Mouse (Mus musculus) heart, embryonic 14.5 days (tissue): Measurements from ENCODE around the gene Krt78. TPM values are rescaled to one million over a fixed set of nuclear protein-coding genes. Genes with fewer than 3 reads are reported as not detected.
"Not testable (repeated sequence)": the region's sequence is repeated elsewhere in the genome, so short reads cannot be mapped to it uniquely, and the experiment has no call there.

Experiments
- ATAC-seq: fragments of 200-750 bp; cut with Nextera tagmentation; 2 replicates; pipeline ENCODE4 v1.8.0; 2017; ENCODE audit warnings: low read depth, moderate TSS enrichment; ENCODE audit not compliant: insufficient number of reproducible peaks, insufficient read depth, low FRiP score
- H3K27ac ChIP-seq, 2 experiments: fragments of 200-500 bp in 1 of 2; fragments of 300-500 bp in 1 of 2; sonication (generic) in 1 of 2; replicated peaks in 1 of 2; 2 replicates each; pipeline ENCODE4 v1.5.1; 2012 to 2014; ENCODE audit warnings: low read depth in 2 of 2, low read length in 2 of 2, control low read depth in 1 of 2, mild to moderate bottlenecking in 1 of 2, mixed read lengths in 1 of 2; ENCODE audit not compliant: control insufficient read depth in 1 of 2, insufficient read depth in 1 of 2
- H3K27me3 ChIP-seq: fragments of 300-500 bp; sonication (generic); 2 replicates; pipeline ENCODE4 v1.6.1; 2014; ENCODE audit warnings: mild to moderate bottlenecking, low read length, control low read depth; ENCODE audit not compliant: control insufficient read depth, insufficient read depth
- H3K36me3 ChIP-seq: fragments of 300-500 bp; sonication (generic); 2 replicates; pipeline ENCODE4 v1.6.1; 2014; ENCODE audit warnings: mild to moderate bottlenecking, control low read depth, low read length, mixed read lengths; ENCODE audit not compliant: control insufficient read depth, insufficient read depth
- H3K4me1 ChIP-seq, 2 experiments: fragments of 200-500 bp in 1 of 2; fragments of 300-500 bp in 1 of 2; sonication (generic) in 1 of 2; 2 replicates each; pipeline ENCODE4 v1.6.1; 2012 to 2014; ENCODE audit warnings: low read length in 2 of 2, control low read depth in 1 of 2, mixed read lengths in 1 of 2; ENCODE audit not compliant: control insufficient read depth in 2 of 2, insufficient read depth in 2 of 2
- H3K4me2 ChIP-seq: fragments of 300-500 bp; sonication (generic); 2 replicates; pipeline ENCODE4 v1.6.1; 2014; ENCODE audit warnings: mild to moderate bottlenecking, low read length
- H3K4me3 ChIP-seq, 2 experiments: fragments of 200-500 bp in 1 of 2; fragments of 300-500 bp in 1 of 2; sonication (generic) in 1 of 2; 2 replicates each; pipeline ENCODE4 v1.5.1; 2012 to 2014; ENCODE audit warnings: low read length in 2 of 2, mild to moderate bottlenecking in 2 of 2, control low read depth in 1 of 2, low read depth in 1 of 2, moderate library complexity in 1 of 2; ENCODE audit not compliant: control insufficient read depth in 1 of 2, insufficient read depth in 1 of 2
- H3K9ac ChIP-seq: fragments of 300-500 bp; sonication (generic); 2 replicates; pipeline ENCODE4 v1.6.1; 2014; ENCODE audit warnings: mild to moderate bottlenecking, low read length
- H3K9me3 ChIP-seq: fragments of 300-500 bp; sonication (generic); 2 replicates; pipeline ENCODE4 v1.6.1; 2016; ENCODE audit warnings: low read length, control low read depth; ENCODE audit not compliant: control insufficient read depth
- WGBS: fragments of 180-500 bp; shearing (Covaris S2); extraction: QIAGEN DNeasy Blood & Tissue Kit; methylation state at CpG from one replicate; pipeline ENCODE4 v1.1.7; 2014; 5-methylcytosine and 5-hydroxymethylcytosine counted together
- polyA plus RNA-seq: library from polyadenylated mRNA; unstranded; fragments of >200 nt; fragmentation: Nextera tagmentation; extraction: Ambion mirVana; gene quantifications from 2 replicates; pipeline ENCODE4 v1.2.1, GENCODE M21; 2014

Gene Krt78
- polyA plus RNA-seq: not detected in 2 replicates

GRCm38 (mm10) chr15:101954187-101954586 lies at the start of gene Krt78:
Gene Krt78 (minus strand): TSS chr15:101954287.
- Histone ChIP-seq H3K9ac (no peak within 1 kb of the TSS), H3K27me3 (peaks cover 3% of the 10 kb centered on the region; the same call in 1 of the 2 replicates), H3K27ac (no peak within 1 kb of the TSS), H3K4me2 (no peak within 1 kb of the TSS), H3K4me1 (no peaks in the 10 kb centered on the region), H3K9me3 (no peaks in the 10 kb centered on the region), H3K4me3 (no peak within 1 kb of the TSS), H3K36me3 (no peaks in the 10 kb centered on the region)
- 78% methylated on average over 9 of the region's 9 CpGs for WGBS
- no peak for ATAC-seq

GRCm38 (mm10) chr15:102003516-102003915 lies 49.4 kb upstream of the Krt78 start:
- Histone ChIP-seq H3K4me3 (peak overlapping the region; percentile 39 to 47), H3K4me1 (peaks cover 3 to 7% of the 10 kb centered on the region in 2 experiments; a peak in 2 of 4 replicates), H3K9me3 (no peaks in the 10 kb centered on the region), H3K27ac (no peak overlapping the region), H3K4me2 (peak overlapping the region; percentile 69), H3K27me3 (peaks cover 26% of the 10 kb centered on the region; the same call in 1 of the 2 replicates), H3K36me3 (no peaks in the 10 kb centered on the region), H3K9ac (peak overlapping the region; percentile 64)
- WGBS: 18% methylated on average over 12 of the region's 12 CpGs
- ATAC-seq: no peak

GRCm38 (mm10) chr15:102002646-102003488 lies 48.8 kb upstream of the Krt78 start:
- WGBS: 5% methylated on average over 34 of the region's 34 CpGs
- H3K27me3 ChIP-seq: peaks cover 26% of the 10 kb centered on the region; the same call in 1 of the 2 replicates

GRCm38 (mm10) chr15:101999676-102000335 lies 45.7 kb upstream of the Krt78 start:
- peaks cover 5% of the 10 kb centered on the region; the same call in 1 of the 2 replicates for H3K9me3 ChIP-seq
- H3K4me2 ChIP-seq: no peak overlapping the region
- no peak for ATAC-seq
- no peak overlapping the region for H3K9ac ChIP-seq
- 84% methylated on average over 11 of the region's 11 CpGs for WGBS
- no peak overlapping the region for H3K4me3 ChIP-seq
- no peaks in the 10 kb centered on the region for H3K36me3 ChIP-seq
- H3K27me3 ChIP-seq: peaks cover 11% of the 10 kb centered on the region
- no peak overlapping the region for H3K27ac ChIP-seq
- peaks cover 3 to 7% of the 10 kb centered on the region in 2 experiments; a peak in 2 of 4 replicates for H3K4me1 ChIP-seq

More at GRCm38 (mm10) chr15:102002646-102003488, 48.8 kb upstream of the Krt78 start:
- Histone ChIP-seq H3K9me3 (no peaks in the 10 kb centered on the region), H3K36me3 (no peaks in the 10 kb centered on the region), H3K27ac (no peak overlapping the region), H3K9ac (peak overlapping the region; percentile 64), H3K4me2 (peak overlapping the region; percentile 69), H3K4me1 (peaks cover 3 to 7% of the 10 kb centered on the region in 2 experiments; a peak in 2 of 4 replicates), H3K4me3 (peak overlapping the region; percentile 39 to 47)
- peak; percentile 70 for ATAC-seq

GRCm38 (mm10) chr15:101999156-101999555 lies 45.1 kb upstream of the Krt78 start:
- ATAC-seq: no peak
- Histone ChIP-seq H3K4me3 (no peak overlapping the region), H3K36me3 (no peaks in the 10 kb centered on the region), H3K9me3 (peaks cover 5% of the 10 kb centered on the region; the same call in 1 of the 2 replicates), H3K27ac (no peak overlapping the region), H3K27me3 (peaks cover 8% of the 10 kb centered on the region), H3K4me2 (no peak overlapping the region), H3K9ac (no peak overlapping the region), H3K4me1 (peaks cover 3 to 7% of the 10 kb centered on the region in 2 experiments; a peak in 2 of 4 replicates)
- WGBS: 91% methylated on average over 11 of the region's 11 CpGs

GRCm38 (mm10) chr15:101996450-101997078 lies 42.5 kb upstream of the Krt78 start:
- H3K4me1 ChIP-seq, H3K4me2 ChIP-seq, H3K36me3 ChIP-seq, H3K27me3 ChIP-seq, H3K9ac ChIP-seq, ATAC-seq, H3K27ac ChIP-seq, H3K4me3 ChIP-seq, H3K9me3 ChIP-seq: not testable (repeated sequence)
- 77% methylated on average over 10 of the region's 11 CpGs for WGBS

- no peak overlapping the region for H3K4me2 ChIP-seq
- WGBS: 79% methylated on average over 4 of the region's 4 CpGs
- no peak overlapping the region for H3K27ac ChIP-seq
Observed at GRCm38 (mm10) chr15:101995484-101996236, 41.6 kb upstream of the Krt78 start.

More at GRCm38 (mm10) chr15:101995484-101996236, 41.6 kb upstream of the Krt78 start:
- Histone ChIP-seq H3K9ac (no peak overlapping the region), H3K27me3 (no peaks in the 10 kb centered on the region; the same call in 1 of the 2 replicates), H3K4me1 (no peaks in the 10 kb centered on the region), H3K9me3 (peaks cover 5% of the 10 kb centered on the region; the same call in 1 of the 2 replicates), H3K36me3 (no peaks in the 10 kb centered on the region), H3K4me3 (no peak overlapping the region)
- no peak for ATAC-seq
